Mouse (Mus musculus) lung, postnatal 4 days (tissue): ENCODE measurements around the gene Akr1d1.
A peak's percentile ranks its signal among the peaks of the same experiment; 100 is the strongest.

Source experiments
- DNase-seq, 2 experiments: peaks; one replicate each; pipeline ENCODE4 v3.0.0; 2021

Gene Akr1d1

DNA sequence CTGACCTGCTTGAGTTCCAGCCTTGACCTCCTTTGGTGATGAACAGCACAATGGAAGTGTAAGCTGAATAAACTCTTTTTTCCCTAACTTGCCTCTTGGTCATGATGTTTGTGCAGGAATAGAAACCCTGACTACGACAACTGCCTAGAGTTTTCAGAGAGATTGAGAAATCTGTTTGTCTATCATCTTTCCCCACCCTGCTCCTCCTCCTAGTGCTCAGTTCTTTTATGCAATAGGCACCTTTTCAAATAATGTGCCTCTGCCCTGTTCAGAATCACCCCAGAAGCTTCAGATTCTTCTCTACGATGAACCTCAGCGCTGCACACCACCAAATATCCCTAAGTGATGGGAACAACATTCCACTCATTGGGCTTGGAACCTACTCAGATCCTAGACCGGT lies at the start of gene Akr1d1:
TSS of gene Akr1d1 (plus strand) at position 234 of the 400 bp plus-strand sequence.
- DNase-seq: no peak

DNA sequence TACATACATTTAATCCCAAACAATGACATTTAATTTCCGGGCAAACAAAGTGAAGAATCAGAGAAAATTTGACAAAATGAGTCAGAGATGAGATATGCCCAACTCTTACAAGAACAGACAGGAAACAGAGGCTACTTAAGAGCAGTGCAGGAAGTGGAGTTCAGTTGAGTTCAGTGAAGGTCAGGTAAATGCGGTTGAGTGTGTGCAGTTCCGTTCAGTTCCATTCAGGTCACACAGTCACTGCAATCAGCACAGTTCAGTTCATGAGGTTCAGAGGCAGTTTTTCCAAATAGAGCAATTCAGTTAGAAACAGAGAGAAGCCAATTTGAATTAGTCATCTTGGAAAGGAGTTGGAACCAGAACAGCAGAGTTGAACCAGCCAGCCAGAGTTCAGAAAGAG lies 48.8 kb upstream of the Akr1d1 start:
- DNase-seq: no peak

DNA sequence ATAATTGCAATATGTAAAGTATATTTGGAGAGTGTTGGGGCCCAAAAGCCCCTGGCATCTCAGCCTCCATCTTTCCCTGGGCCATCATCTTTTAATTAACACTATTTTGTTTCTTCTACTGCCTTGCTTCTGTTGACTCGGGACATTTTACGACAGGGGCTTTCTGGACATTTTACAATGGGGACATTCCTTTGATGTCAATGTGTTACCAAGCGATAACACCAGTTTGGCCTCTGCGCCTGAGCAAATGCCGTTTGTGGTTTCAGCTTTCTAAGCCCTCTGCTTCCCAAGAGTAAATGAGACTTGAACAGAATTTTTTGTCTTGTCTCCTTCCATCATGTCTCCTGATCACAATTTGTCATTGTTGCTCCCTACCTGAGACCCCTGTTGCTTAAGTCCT lies 46.7 kb upstream of the Akr1d1 start:
- no peak for DNase-seq

DNA sequence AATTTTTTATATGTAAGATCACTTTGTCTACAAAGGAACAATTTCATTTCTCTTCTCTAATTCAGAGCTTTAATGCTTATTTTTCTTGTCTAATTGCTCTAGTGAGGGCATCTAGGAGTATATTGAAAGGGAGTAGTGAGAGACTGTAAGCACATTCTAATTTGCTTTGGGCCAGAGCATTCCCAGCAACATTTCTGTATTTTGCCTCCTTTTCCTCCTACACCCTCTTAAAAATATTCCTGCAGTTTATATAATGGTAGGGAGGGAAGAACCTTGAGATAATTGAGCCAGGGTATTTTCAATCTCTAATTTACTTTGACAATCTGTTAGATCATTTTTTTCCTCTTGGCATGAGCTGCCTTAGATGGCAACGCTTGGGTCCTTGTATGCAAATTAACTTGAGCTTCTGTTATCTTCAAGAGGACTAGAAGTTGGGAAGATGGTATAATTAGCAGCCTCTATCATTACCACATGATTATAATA lies 45.3 kb upstream of the Akr1d1 start:
- no peak for DNase-seq

- no peak for DNase-seq
Measured at GRCm38 (mm10) chr6:37486502-37486901, 43.5 kb upstream of the Akr1d1 start.

- no peak for DNase-seq
Measured at GRCm38 (mm10) chr6:37492241-37492640, 37.7 kb upstream of the Akr1d1 start.

DNA sequence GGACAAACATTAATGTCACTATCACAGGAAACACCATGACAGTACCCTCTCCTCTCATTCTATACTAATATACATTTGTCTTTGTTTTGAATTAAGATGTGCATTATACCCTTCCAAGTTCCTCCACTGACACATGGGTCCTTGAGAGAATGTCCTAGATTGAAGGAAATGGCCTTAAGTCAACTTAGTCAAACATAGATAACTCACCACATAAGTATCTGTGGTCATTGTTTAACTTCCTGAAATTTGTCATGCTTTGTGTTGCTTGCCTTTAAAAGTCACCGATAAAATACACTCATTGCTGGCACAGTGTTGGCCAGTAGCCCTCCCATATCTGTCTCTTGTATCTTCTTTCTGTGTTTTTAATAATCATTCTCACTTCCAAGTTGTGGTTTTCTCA lies 35.0 kb upstream of the Akr1d1 start:
- DNase-seq: no peak

- no peak for DNase-seq
Measured at GRCm38 (mm10) chr6:37496866-37497265, 33.1 kb upstream of the Akr1d1 start.

DNA sequence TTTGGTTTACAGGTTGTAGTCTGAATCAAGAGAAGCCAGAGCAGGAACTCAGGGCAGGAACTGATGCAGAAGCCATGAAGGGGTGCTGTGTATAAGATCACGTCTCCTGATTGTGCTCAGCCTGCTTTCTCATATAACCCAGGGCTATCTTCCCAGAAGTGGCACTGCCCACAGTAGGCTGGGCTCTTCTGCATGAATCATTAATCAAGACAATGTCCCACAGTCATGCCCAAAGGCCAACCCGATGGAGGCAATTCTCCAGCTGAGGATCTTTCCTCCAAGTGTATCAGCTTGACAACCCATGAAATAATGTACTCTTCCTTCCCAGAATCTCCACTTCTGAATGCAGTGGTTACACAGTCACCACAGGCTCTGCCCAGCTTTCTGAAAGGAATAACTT lies 24.4 kb upstream of the Akr1d1 start:
- DNase-seq: no peak

- no peak for DNase-seq
Measured at GRCm38 (mm10) chr6:37506909-37507515, 23.0 kb upstream of the Akr1d1 start.

DNA sequence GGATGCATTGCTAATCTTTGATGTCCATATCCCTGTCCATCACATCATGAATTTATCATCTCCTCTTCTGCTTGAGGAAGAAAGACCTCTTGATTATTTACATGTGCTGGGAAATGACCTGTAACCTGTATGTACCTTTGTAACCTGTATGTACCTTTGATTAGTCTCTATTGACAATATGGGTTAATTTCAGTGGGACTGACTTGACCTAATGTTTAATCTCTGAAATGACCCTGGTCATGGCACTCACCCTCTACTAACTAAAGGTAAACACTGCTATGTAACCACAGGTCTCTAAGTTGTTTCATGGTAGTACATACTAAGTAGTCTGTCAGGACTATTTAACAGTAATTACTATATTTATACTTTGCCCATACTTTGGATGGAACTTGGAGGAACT lies 19.2 kb upstream of the Akr1d1 start:
- DNase-seq: no peak

DNA sequence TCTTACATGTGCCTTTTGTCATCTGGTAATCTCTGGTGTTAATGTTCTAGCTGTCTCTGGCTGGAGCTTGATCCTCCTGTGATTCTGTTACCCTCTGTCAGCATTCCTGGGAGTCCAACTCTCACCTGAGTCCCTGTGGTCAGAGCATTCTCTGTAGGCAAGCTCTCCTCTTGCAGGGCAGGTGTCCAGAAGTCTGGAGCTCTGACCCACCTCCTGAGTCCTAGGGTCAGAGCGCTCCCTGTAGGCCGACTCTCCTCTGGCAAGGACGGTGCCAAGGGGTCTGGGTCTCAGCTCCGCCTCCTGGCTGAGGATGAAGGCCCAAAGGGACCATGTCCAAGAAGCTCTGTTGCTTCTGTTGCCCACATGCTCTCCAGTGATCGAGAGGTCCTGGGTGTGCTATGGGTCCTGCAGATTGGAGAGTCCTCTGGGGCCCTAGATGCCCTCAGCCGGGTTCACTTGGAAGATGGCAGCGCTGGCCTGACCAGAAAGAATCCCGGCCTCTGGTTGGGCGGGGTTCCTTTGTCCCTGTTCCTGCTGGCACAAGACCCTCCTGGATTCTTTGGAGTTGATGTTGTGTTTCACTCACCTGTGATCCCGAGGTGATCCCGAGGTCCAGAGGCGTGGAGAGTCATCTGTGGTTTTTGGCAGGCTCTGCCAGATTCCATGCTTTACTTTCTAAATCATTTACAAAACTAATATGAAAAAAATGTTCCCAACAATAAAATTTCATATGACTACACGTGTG lies 9.2 kb upstream of the Akr1d1 start:
- DNase-seq: no peak

GRCm38 (mm10) chr6:37532036-37532435 lies 2.1 kb downstream of the Akr1d1 start:
- DNase-seq: no peak

GRCm38 (mm10) chr6:37536831-37537230 lies 6.9 kb downstream of the Akr1d1 start:
- DNase-seq: no peak

DNA sequence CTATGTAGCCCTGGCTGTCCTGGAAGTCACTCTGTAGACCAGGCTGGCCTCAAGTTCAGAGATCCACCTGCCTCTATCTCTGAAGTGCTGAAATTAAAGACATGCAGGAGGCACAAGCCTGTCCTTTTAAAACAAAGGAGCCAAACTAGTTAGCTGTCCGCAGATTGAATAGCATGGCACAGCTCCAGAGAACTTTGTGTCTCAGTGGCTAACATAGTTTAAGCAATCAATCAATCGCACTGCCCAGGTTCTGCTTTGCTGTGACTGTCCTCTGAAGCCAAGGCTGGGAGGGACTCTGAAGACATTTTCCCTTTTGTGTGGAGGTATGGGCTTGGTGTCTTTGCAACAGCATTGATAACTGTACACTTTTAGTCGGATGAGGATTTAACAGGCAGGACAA lies 7.8 kb downstream of the Akr1d1 start:
- no peak for DNase-seq

DNA sequence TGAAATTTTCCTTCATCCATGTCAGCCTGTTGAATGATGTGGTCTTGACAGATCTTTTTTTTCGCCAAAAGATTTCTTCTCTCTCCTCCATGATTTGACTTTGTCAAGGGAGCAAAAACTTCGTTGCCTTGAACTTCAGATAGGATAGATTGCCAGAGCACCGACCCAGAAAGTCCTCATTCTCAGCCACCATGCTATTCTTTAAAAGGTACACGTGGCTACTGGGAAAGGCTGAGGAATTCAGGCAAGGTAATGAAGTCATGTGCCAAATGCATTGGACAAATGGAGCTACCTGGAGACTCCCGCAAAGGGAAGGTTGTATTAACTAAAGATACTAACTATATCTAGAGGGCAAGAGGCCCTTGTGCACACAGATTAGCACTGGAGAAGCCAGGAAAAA lies 8.8 kb downstream of the Akr1d1 start:
- DNase-seq: no peak

- no peak for DNase-seq
Measured at GRCm38 (mm10) chr6:37539403-37539802, 9.4 kb downstream of the Akr1d1 start.

GRCm38 (mm10) chr6:37540113-37540512 lies 10.1 kb downstream of the Akr1d1 start:
- no peak for DNase-seq

GRCm38 (mm10) chr6:37541171-37541570 lies 11.2 kb downstream of the Akr1d1 start:
- DNase-seq: no peak

- DNase-seq: no peak
Measured at GRCm38 (mm10) chr6:37542145-37542544, 12.2 kb downstream of the Akr1d1 start.

DNA sequence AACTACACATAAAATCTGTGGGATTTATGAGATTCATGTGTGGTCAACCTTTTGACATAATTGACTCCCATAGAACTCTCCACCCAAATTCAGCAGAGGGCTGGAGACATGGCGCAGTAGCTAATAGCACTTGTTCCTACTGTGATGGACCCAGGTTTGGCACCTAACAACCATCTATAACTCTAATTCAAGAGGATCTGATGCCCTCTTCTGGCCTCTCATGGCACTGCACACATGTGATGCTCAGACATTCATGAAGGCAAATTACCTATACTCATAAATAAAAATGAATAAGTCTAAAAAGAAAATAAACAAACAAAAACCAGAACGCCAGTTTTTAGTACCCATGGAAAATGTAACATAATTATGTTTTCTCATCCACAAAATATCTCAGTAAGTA lies 22.8 kb downstream of the Akr1d1 start:
- DNase-seq: peak in 1 of 2 experiments; percentile 19

DNA sequence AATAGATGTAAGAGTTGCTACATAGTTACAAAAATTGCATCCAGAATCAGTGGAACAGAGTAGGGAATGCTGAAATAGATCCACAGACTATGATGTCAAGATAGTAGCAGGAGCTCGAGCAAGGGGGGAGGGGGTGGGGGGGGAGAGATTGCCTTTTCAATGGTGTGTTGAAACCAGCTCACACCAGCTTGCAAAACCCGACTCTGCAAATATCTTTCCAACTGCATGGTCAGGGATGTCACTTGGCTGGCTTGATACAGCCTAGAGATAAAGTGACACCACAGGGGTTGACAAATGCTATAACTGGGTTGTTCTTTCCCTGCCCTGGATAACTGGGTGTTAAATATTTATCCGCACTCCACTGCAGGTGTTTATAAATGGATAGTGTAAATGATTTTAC lies 24.0 kb downstream of the Akr1d1 start:
- DNase-seq: no peak

GRCm38 (mm10) chr6:37554327-37554726 lies 24.4 kb downstream of the Akr1d1 start:
- no peak for DNase-seq

- DNase-seq: no peak
Measured at GRCm38 (mm10) chr6:37563861-37564260, 33.9 kb downstream of the Akr1d1 start.

GRCm38 (mm10) chr6:37567363-37567762 lies 37.4 kb downstream of the Akr1d1 start:
- DNase-seq: no peak
